Mouse (Mus musculus) embryonic facial prominence, embryonic 11.5 days (tissue): ENCODE data around the gene Vmn1r13. TPM values are rescaled to one million over a fixed set of nuclear protein-coding genes. Genes with fewer than 3 reads are reported as not detected.
"Not testable (repeated sequence)": the region's sequence is repeated elsewhere in the genome, so short reads cannot be mapped to it uniquely, and the experiment has no call there.

Experiments used
- ATAC-seq: fragments of 200-750 bp; cut with Nextera tagmentation; replicated peaks from 2 replicates; pipeline ENCODE4 v1.8.0; 2017; ENCODE audit warnings: low read depth; ENCODE audit not compliant: insufficient number of reproducible peaks, low FRiP score, low TSS enrichment
- DNase-seq: peaks from one replicate; pipeline ENCODE4 v3.0.0-alpha.2; 2015; ENCODE audit warnings: low spot score
- H3K27ac ChIP-seq: fragments of 300-500 bp; sonication (generic); replicated peaks from 2 replicates; pipeline ENCODE4 v1.5.1; 2014; ENCODE audit warnings: mild to moderate bottlenecking, low read depth, low read length, control low read depth
- H3K27me3 ChIP-seq: fragments of 300-500 bp; sonication (generic); 2 replicates; pipeline ENCODE4 v1.6.1; 2014; ENCODE audit warnings: mild to moderate bottlenecking, low read length, moderate library complexity, mixed read lengths; ENCODE audit not compliant: control insufficient read depth, insufficient read depth
- H3K36me3 ChIP-seq: fragments of 300-500 bp; sonication (generic); replicated peaks from 2 replicates; pipeline ENCODE4 v1.6.1; 2014; ENCODE audit warnings: low read depth, mild to moderate bottlenecking, low read length, moderate library complexity, mixed read lengths; ENCODE audit not compliant: control insufficient read depth, insufficient read depth
- H3K4me1 ChIP-seq: fragments of 300-500 bp; sonication (generic); 2 replicates; pipeline ENCODE4 v1.6.1; 2014; ENCODE audit warnings: low read length, mixed read lengths; ENCODE audit not compliant: control insufficient read depth, insufficient read depth
- H3K4me2 ChIP-seq: fragments of 300-500 bp; sonication (generic); 2 replicates; pipeline ENCODE4 v1.6.1; 2014; ENCODE audit warnings: low read depth, mild to moderate bottlenecking, control low read depth, low read length, moderate library complexity
- H3K4me3 ChIP-seq: fragments of 300-500 bp; sonication (generic); 2 replicates; pipeline ENCODE4 v1.5.1; 2014; ENCODE audit warnings: low read depth, low read length, control low read depth
- H3K9ac ChIP-seq: fragments of 300-500 bp; sonication (generic); replicated peaks from 2 replicates; pipeline ENCODE4 v1.6.1; 2014; ENCODE audit warnings: mild to moderate bottlenecking, control low read depth, low read length
- H3K9me3 ChIP-seq: fragments of 300-500 bp; sonication (generic); replicated peaks from 2 replicates; pipeline ENCODE4 v1.6.1; 2016; ENCODE audit warnings: mild to moderate bottlenecking, low read length, inconsistent platforms, mixed read lengths; ENCODE audit not compliant: control insufficient read depth
- WGBS: fragments of 180-500 bp; shearing (Covaris S2); extraction: QIAGEN DNeasy Blood & Tissue Kit; methylation state at CpG from one replicate; pipeline ENCODE4 v1.1.7; 2014; 5-methylcytosine and 5-hydroxymethylcytosine counted together
- polyA plus RNA-seq: library from polyadenylated mRNA; unstranded; fragments of >200 nt; fragmentation: Nextera tagmentation; extraction: Ambion mirVana; gene quantifications from 2 replicates; pipeline ENCODE4 v1.2.1, GENCODE M21; 2014

Gene Vmn1r13
- polyA plus RNA-seq = not detected in 2 replicates

DNA sequence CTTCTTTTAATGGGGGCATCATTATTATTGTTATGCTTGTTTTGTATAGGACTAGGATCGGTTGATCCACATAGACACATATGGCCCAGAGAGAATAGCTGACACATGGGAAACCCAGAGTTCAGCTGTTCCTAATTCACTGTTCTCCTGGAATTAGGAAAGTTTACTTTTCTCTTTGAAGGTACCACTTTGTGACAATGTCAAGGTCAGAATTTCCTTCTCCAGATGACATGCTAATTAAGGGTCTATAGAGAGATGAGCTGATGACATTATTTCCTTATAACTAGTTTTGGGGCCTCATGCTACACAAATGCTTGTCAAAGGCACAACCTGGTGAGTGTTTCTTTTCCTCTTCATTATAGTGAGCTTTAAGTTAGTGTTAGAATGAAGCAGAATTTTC is at the start of gene Vmn1r13:
Vmn1r13 (plus strand) TSS at position 301 of the 400 bp plus-strand sequence.
- not testable (repeated sequence) for H3K4me2 ChIP-seq, H3K4me1 ChIP-seq, H3K4me3 ChIP-seq, ATAC-seq, H3K9me3 ChIP-seq, H3K9ac ChIP-seq, H3K36me3 ChIP-seq, H3K27me3 ChIP-seq, H3K27ac ChIP-seq, DNase-seq
- 71% methylated on average over 1 of the region's 1 CpGs for WGBS

DNA sequence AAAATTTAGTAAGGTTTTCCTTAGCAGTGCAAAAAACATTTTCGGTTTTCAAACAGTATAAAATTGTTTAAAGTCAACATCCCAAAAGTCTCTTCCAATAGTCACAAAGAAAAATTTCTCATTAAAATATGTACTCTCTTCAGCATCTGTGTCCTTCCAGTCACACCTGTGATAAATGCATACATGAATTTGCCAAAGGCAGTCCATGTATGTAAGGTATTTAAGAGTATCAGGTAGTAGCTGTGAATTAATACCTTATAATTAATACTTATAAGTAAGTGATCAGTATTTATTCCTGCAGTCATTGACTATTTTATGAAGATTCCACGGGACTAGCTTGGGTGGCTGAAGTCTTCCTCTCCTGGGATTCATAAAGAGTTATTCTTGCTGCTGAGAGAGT is 46.5 kb upstream of the Vmn1r13 start, which contains the start of gene Vmn1r12:
Vmn1r12 (plus strand) TSS at position 301 of the 400 bp plus-strand sequence.
- ATAC-seq = no peak
- Histone ChIP-seq H3K4me3 (no peak within 1 kb of the TSS), H3K9ac (no peak within 1 kb of the TSS), H3K4me1 (no peaks in the 10 kb centered on the region), H3K4me2 (no peak within 1 kb of the TSS), H3K27me3 (no peaks in the 10 kb centered on the region), H3K27ac (no peak within 1 kb of the TSS), H3K36me3 (no peaks in the 10 kb centered on the region), H3K9me3 (no peaks in the 10 kb centered on the region)
- no peak for DNase-seq
- 84% methylated on average over 2 of the region's 2 CpGs for WGBS

DNA sequence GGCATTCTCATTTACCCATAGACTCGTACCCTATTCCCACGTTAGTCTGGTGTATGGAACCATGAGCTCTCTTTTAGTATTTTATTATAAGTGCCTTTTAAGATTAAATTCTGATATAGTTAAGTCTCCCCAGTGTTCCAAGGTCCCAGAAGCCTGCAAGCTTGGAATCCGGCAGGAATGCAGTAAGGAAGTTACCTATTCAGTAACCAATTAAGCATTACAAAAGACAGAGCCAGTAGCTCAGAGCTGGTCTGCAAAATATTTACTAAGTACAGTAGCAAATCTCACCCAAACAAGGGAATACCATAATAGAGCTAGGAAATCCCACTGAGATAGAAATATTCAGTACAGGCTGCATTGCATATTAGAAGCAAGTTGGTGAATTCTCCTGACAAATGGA is 13.1 kb upstream of the Vmn1r13 start:
- H3K9ac ChIP-seq, H3K9me3 ChIP-seq, H3K4me3 ChIP-seq, DNase-seq, H3K4me2 ChIP-seq, H3K4me1 ChIP-seq, H3K27ac ChIP-seq, ATAC-seq, H3K36me3 ChIP-seq, H3K27me3 ChIP-seq: not testable (repeated sequence)
- WGBS = 63% methylated on average over 3 of the region's 3 CpGs

DNA sequence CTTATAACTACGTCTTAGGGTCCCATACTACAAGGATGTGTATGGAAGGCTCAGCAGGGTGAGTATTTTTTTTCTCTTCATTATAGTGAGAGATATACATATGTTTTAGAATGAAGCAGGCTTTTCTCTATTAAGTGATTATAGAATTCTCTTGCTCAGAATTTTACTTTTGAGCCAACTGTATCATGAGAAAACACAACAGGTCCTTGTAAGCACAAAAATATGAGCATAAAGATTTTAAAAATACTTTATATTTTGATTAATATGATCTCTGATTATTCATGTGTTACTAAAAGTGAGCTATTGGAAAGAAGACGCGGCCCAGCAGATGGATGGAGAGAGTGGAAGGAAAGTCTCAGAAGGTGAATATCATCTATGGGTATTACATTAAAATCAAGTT is 28.3 kb downstream of the Vmn1r13 start, which contains the start of gene Vmn1r14:
Vmn1r14 (plus strand) TSS at position 301 of the 400 bp plus-strand sequence.
- WGBS = 93% methylated on average over 3 of the region's 3 CpGs
- ATAC-seq (no peak), DNase-seq (no peak)
- Histone ChIP-seq H3K27ac (no peak within 1 kb of the TSS), H3K4me3 (no peak within 1 kb of the TSS), H3K27me3 (no peaks in the 10 kb centered on the region), H3K4me2 (no peak within 1 kb of the TSS), H3K36me3 (no peaks in the 10 kb centered on the region), H3K9ac (no peak within 1 kb of the TSS), H3K9me3 (no peaks in the 10 kb centered on the region), H3K4me1 (no peaks in the 10 kb centered on the region)

DNA sequence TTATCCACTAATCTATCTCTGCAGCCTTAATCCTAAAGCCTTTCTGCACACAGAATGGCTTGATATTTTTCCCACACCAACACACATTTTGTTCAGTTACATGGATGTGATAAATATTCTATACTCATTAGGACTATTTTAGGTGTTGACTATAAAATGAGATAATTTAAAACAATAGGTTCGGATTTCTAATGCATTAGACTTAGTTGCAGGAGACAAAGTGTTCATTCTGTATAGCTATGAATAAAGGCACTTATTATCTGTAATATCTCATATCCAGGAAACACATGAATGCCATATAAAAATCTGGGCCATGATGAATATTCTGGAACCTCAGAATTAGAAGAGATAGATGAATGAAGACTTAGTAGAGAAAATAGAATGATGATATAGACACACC is 54.6 kb downstream of the Vmn1r13 start, which contains the start of gene Vmn1r15:
Vmn1r15 (plus strand) TSS at position 301 of the 400 bp plus-strand sequence.
- no peak within 1 kb of the TSS for H3K27ac ChIP-seq
- no peak within 1 kb of the TSS for H3K4me3 ChIP-seq
- ATAC-seq (no peak), DNase-seq (no peak)
- WGBS = 75% methylated on average over 1 of the region's 1 CpGs
- H3K4me2 ChIP-seq = no peak within 1 kb of the TSS
- H3K27me3 ChIP-seq = no peaks in the 10 kb centered on the region
- H3K4me1 ChIP-seq = no peaks in the 10 kb centered on the region
- no peaks in the 10 kb centered on the region for H3K9me3 ChIP-seq
- no peak within 1 kb of the TSS for H3K9ac ChIP-seq
- no peaks in the 10 kb centered on the region for H3K36me3 ChIP-seq

DNA sequence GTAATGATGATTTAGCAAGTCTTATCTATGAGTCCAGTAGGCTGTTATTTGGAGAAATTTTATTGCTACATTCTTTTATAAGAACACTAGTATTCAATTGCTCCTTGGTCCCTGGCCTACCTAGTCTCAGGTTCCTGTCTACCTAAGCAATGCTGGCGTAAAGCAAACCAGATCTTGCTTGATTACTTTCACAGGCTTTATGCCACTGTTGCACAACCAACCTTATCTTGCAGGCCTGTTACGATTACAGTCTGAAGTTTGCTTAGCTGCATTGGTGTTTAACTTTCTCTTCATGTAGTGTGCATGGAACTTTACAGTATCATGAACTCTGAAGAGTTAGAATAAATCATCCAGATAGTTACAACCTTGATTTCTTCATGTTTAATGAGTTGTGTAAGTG is 57.9 kb downstream of the Vmn1r13 start:
- no peaks in the 10 kb centered on the region for H3K9me3 ChIP-seq
- no peak overlapping the region for H3K27ac ChIP-seq
- H3K9ac ChIP-seq = no peak overlapping the region
- no peak overlapping the region for H3K4me3 ChIP-seq
- no peaks in the 10 kb centered on the region for H3K27me3 ChIP-seq
- H3K4me2 ChIP-seq = no peak overlapping the region
- H3K36me3 ChIP-seq = no peaks in the 10 kb centered on the region
- ATAC-seq (no peak), DNase-seq (no peak)
- no peaks in the 10 kb centered on the region for H3K4me1 ChIP-seq
- WGBS = 93% methylated on average over 2 of the region's 2 CpGs

Other genes with a start within 250 kb of the Vmn1r13 start
- gene Vmn1r5, start 233.0 kb upstream of the Vmn1r13 start, polyA plus RNA-seq = 0.06 TPM in 1 of 2 replicates, not detected in the other
- not detected in 2 replicates for gene Vmn1r6, start 206.0 kb upstream of the Vmn1r13 start, polyA plus RNA-seq
- not detected in 2 replicates for gene Vmn1r7, start 178.0 kb upstream of the Vmn1r13 start, polyA plus RNA-seq
- gene Vmn1r8, start 171.0 kb upstream of the Vmn1r13 start, polyA plus RNA-seq = not detected in 2 replicates
- gene Vmn1r9, start 136.5 kb upstream of the Vmn1r13 start, polyA plus RNA-seq = not detected in 2 replicates
- not detected in 2 replicates for gene Vmn1r10, start 93.8 kb upstream of the Vmn1r13 start, polyA plus RNA-seq
- not detected in 2 replicates for gene Vmn1r11, start 69.8 kb upstream of the Vmn1r13 start, polyA plus RNA-seq
- gene Vmn1r12, start 46.4 kb upstream of the Vmn1r13 start, polyA plus RNA-seq = not detected in 2 replicates
- not detected in 2 replicates for gene Vmn1r14, start 28.4 kb downstream of the Vmn1r13 start, polyA plus RNA-seq
- not detected in 2 replicates for gene Vmn1r15, start 54.7 kb downstream of the Vmn1r13 start, polyA plus RNA-seq
- gene Vmn1r16, start 126.2 kb downstream of the Vmn1r13 start, polyA plus RNA-seq = not detected in 2 replicates
- gene Vmn1r17, start 160.4 kb downstream of the Vmn1r13 start, polyA plus RNA-seq = not detected in 2 replicates
- gene Vmn1r18, start 192.5 kb downstream of the Vmn1r13 start, polyA plus RNA-seq = not detected in 2 replicates
- gene Vmn1r19, start 200.5 kb downstream of the Vmn1r13 start, polyA plus RNA-seq = not detected in 2 replicates
- not detected in 2 replicates for gene Vmn1r20, start 225.6 kb downstream of the Vmn1r13 start, polyA plus RNA-seq